Mouse (Mus musculus): ENCODE measurements around the gene Trappc3. TPM values are rescaled to one million over a fixed set of nuclear protein-coding genes. Genes with fewer than 3 reads are reported as not detected.

Trappc3 gene
- polyA plus RNA-seq, 1 experiment from 2014 or later: 104 TPM

DNA sequence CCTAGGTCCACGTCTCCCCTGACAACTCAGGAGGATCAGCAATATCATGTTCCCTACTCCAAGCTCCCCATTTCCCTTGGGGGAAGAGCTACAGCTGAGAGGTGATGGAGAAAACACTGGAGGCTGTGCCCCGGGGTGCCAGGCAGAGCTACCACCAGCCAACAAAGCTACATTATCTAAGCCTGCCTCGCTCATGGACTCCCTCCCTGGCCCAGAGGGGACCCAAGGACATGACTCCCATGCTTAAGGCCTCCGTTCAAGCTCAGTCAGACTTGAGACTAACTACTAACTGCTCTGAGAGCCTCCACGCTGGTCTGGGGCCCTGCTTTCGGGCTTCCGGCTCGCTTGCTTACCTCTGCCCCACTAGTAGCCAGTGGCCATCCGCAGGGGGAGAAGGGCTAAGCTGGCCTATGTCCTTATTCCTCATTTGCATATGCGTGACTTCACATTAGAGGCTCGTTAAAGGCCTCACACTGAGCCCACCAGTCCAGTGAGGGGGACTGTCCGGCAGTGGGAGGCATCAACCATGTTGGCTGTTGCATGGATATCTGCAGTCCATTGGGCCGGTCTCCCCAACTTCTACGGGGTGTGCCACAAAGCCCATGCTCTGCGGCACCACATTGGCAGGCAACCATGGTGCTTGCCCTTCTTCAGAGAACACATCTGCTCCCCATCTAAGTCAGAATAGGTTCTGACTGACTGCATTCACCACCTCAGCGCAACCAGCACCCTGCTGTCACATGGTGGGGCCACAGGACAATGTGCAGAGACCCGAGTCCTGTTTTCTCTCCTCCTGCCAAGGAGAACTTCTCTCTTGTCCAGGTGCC lies 9.5 kb upstream of the Trappc3 start:
- Histone ChIP-seq H3K4me3 (replicated peaks) (no peak overlapping the region), H3K9me3 (no peaks in the 10 kb centered on the region), H3K4me2 (peak overlapping the region; percentile 4; the same call in 1 of the 2 replicates), H3K27ac (peak overlapping the region; percentile 6; the same call in 1 of the 2 replicates), H3K9ac (no peak overlapping the region), H3K4me1 (peaks cover 82% of the 10 kb centered on the region), H3K36me3 (replicated peaks) (0 out of 2 replicates have a peak, but pooled peaks cover 3% of the 10 kb centered on the region), H3K27me3 (no peaks in the 10 kb centered on the region)
- 68% methylated on average over 17 of the region's 17 CpGs for WGBS
- ATAC-seq (ENCODE audit: low FRiP score): no peak

DNA sequence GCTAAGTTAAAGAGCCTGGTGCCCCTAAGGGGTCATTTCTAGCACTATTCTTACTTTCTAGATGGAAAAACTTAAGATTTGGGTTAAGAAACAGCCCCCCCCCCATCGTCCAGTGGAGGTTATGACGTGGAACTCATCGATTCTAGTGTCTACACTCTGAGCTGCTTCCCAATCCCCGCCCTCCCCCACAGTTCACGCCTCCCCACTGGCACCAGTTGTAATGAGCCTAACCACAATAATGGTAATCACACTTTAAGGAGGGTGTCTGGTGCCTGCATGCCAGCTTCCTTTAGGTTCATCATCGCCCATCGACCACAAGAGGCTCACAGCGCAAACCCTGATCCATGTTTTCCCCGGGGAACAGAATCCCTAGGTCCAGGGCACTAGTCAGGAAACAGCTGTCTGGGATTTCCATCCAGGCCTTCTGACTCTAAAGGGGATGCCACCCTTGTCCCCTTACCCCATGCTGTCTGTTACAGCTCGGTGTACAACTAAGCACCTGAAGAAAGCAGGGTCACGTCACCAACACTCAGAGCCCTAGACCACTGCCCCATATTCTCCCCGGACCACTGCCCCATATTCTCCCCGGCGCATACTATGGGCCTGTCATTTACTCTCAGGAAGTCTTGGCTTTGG lies 8.4 kb upstream of the Trappc3 start:
- peaks cover 76% of the 10 kb centered on the region for H3K4me1 ChIP-seq
- no peaks in the 10 kb centered on the region for H3K9me3 ChIP-seq
- 0 out of 2 replicates have a peak, but pooled peaks cover 2% of the 10 kb centered on the region for H3K27me3 ChIP-seq
- peak overlapping the region; percentile 96 for H3K4me2 ChIP-seq
- H3K36me3 ChIP-seq (replicated peaks): no peaks in the 10 kb centered on the region
- no peak for ATAC-seq (ENCODE audit: low FRiP score)
- peak overlapping the region; percentile 100 for H3K4me3 ChIP-seq (replicated peaks)
- H3K9ac ChIP-seq: peak overlapping the region; percentile 99; the same call in 1 of the 2 replicates
- WGBS: 74% methylated on average over 14 of the region's 14 CpGs
- no peak overlapping the region for H3K27ac ChIP-seq

DNA sequence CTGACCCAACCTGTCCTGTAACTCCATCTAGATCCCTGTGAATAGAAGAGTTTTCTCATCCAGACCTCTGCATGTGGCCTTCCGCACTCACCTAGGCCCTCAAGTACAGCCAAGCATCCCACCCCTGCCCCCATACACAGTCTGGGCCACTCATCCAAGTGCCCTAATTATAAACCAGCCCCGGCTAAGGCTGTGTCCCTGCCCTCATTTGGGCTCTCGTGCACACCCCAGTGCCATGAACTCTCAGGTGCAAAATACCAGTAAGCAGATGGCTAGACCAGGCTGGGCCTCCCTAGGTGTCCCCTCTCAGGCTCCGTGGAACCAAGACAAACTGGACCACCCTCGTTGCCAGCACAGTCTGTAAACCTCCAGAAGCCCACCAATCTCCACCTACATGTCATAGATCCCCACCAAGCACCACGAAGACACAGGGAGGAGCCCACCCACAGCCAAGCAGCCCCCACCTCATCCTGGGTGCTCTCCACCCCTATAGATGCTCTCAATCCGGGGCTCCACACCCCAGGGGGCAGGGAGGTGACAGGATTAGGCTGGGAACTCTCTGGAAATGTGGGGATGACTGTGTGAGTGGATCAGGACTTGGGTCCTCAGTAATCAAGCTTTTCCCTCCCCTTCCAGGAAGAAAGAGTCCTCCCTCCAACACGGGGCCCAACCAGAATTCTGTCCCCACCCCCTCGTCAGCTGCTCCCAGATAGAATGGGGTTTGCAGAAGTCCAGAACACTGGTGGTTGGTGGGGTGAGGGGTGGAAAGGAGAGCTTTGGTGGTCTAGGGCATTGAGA lies 7.6 kb upstream of the Trappc3 start:
- WGBS: 18% methylated on average over 9 of the region's 9 CpGs
- Histone ChIP-seq H3K4me1 (peaks cover 76% of the 10 kb centered on the region), H3K27me3 (0 out of 2 replicates have a peak, but pooled peaks cover 3% of the 10 kb centered on the region), H3K9ac (peak overlapping the region; percentile 99), H3K4me3 (replicated peaks) (peak overlapping the region; percentile 100), H3K4me2 (peak overlapping the region; percentile 96), H3K36me3 (replicated peaks) (no peaks in the 10 kb centered on the region), H3K9me3 (no peaks in the 10 kb centered on the region), H3K27ac (peak overlapping the region; percentile 95)
- ATAC-seq (ENCODE audit: low FRiP score): no peak; the same call in 1 of the 2 replicates

DNA sequence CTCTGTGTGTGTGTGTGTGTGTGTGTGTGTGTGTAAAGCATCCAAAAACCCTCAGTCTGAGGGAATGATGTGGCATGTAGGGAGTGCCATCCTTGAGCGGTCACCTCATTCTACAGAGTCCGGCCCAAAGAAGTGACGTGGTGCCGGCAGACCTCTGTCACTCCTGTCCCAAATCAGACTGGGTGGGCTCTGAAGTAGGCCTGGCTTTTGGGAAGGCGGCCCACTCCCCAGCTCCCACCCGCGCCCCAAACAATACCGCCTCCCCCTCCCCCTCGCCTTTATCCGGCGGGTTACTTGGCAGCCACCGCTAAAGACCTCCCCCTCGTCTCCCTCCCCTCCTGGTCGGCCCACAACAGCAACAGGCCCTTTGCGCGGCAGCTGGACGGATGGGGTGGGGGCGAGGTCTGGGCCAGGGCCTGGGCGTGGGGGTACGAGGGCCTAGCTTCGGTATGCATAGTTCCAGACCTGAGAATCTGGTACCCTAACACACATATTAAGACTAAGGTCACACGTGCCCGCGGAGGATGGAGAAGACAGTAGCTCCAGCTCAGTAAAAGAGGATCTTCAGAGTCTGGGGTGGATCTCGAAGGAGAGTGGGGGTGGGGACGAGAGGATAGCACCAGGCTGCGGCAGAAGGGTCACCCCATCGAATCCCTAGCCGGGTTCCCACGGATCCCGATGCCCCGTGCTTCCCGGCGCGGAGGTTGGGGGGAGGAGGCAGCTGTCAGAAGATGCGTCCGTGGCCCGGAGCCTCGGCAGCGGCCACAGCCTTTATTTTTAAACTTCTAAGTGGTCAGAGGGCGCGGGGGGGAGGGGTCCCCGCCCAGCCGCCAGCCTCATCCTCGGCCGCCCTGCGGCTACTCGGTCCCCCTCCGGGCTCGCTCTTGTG lies 6.8 kb upstream of the Trappc3 start:
- H3K9me3 ChIP-seq: no peaks in the 10 kb centered on the region
- H3K36me3 ChIP-seq (replicated peaks): no peaks in the 10 kb centered on the region
- H3K4me1 ChIP-seq: peaks cover 78% of the 10 kb centered on the region
- WGBS: under 1% methylated on average over 50 of the region's 50 CpGs
- H3K27me3 ChIP-seq: 0 out of 2 replicates have a peak, but pooled peaks cover 3% of the 10 kb centered on the region
- H3K9ac ChIP-seq: peak overlapping the region; percentile 99
- H3K4me2 ChIP-seq: peak overlapping the region; percentile 96
- peak overlapping the region; percentile 95 for H3K27ac ChIP-seq
- peak; percentile 56 for ATAC-seq (ENCODE audit: low FRiP score)
- peak overlapping the region; percentile 100 for H3K4me3 ChIP-seq (replicated peaks)

DNA sequence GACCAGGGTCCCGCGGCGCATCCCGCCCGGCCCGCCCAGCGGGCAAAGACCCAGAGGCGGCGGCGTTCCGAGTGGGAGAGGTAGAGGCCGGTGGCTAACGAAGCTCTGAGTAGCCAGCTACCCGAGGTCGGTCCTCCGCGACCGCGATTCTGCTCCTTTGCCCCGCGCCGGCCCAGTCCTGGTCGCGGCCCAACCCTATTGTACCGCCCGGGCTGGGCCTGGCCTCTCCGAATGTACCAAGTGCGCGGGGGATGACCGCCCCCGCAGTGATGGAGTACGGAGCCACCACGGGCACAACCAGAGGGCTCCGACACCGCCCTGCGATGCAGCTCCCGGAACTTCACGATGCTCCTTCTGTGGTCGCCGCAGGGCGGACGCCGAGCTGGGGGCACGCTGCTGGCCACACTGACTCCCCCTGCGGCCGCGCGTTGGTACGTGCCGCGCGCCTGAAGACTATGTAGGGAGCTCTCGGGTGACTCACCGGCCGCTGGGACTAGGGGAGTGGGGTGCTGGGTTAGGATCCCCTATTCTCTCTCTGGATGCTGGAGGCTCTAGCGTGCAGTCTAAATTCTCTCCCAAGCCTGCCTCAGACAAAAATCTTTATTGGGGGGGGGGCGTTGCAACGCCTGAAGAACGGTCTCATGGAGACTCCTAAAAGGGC lies 5.9 kb upstream of the Trappc3 start, which contains the start of gene Map7d1:
TSS of gene Map7d1 (minus strand) at position 213 of the 661 bp plus-strand sequence.
- peaks cover 78% of the 10 kb centered on the region for H3K4me1 ChIP-seq
- no peaks in the 10 kb centered on the region for H3K36me3 ChIP-seq (replicated peaks)
- H3K9me3 ChIP-seq: no peaks in the 10 kb centered on the region
- peak; percentile 85 for ATAC-seq (ENCODE audit: low FRiP score)
- peak within 1 kb of the TSS; percentile 99 for H3K9ac ChIP-seq
- H3K27me3 ChIP-seq: 0 out of 2 replicates have a peak, but pooled peaks cover 4% of the 10 kb centered on the region
- under 1% methylated on average over 58 of the region's 59 CpGs for WGBS
- peak within 1 kb of the TSS; percentile 96 for H3K4me2 ChIP-seq
- peak within 1 kb of the TSS; percentile 100 for H3K4me3 ChIP-seq (replicated peaks)
- peak within 1 kb of the TSS; percentile 95 for H3K27ac ChIP-seq

DNA sequence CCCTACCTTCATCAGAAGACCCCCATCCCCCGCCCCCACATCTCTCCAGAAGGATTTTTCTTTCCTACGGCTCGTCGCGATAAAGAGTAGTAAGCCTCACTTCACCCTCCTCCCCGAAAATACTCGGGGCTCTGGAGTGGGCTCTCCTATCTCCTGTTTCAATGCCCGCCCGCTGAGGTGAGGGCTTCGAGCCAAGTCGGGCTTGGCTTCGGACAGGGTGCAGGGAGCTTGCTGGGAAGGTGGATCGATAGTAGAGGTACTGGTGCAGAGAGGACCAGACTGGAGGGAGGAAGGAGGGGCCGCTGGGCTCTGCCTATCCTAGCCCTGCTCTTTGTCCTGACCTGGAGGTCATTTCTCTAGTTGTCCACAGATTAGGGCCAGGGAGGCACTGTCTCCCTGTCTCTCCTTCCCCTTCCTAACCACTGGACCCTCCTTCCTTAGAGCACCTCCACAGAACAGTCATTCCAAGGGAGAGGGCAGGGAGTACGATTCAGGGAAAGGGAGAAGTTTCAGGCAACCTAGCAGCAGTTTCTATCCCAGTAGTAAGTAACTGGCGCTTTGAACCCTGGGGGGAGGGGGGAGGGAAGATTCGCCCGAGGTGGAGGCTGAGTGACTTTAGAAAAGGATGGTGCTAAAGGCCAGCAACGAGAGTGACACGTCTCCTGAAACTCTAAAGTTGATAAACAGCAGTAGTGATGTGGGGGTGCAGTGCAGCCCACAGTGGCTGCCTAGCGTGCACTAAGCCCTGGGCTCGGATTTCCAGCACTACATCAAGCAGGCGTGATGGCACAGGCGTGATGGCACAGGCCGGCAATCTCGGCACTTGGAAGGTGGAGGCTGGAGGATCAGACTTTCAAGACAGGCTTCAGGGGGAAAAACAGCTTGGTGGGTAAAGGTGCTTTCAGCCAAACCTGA lies 4.9 kb upstream of the Trappc3 start:
- peak overlapping the region; percentile 96 for H3K4me2 ChIP-seq
- H3K27ac ChIP-seq: peak overlapping the region; percentile 95
- peaks cover 75% of the 10 kb centered on the region for H3K4me1 ChIP-seq
- ATAC-seq (ENCODE audit: low FRiP score): 0 out of 2 replicates have a peak, but pooled peaks have one; percentile 10
- H3K36me3 ChIP-seq (replicated peaks): no peaks in the 10 kb centered on the region
- H3K9me3 ChIP-seq: no peaks in the 10 kb centered on the region
- 0 out of 2 replicates have a peak, but pooled peaks cover 6% of the 10 kb centered on the region for H3K27me3 ChIP-seq
- peak overlapping the region; percentile 100 for H3K4me3 ChIP-seq (replicated peaks)
- peak overlapping the region; percentile 99 for H3K9ac ChIP-seq
- 3% methylated on average over 26 of the region's 26 CpGs for WGBS

DNA sequence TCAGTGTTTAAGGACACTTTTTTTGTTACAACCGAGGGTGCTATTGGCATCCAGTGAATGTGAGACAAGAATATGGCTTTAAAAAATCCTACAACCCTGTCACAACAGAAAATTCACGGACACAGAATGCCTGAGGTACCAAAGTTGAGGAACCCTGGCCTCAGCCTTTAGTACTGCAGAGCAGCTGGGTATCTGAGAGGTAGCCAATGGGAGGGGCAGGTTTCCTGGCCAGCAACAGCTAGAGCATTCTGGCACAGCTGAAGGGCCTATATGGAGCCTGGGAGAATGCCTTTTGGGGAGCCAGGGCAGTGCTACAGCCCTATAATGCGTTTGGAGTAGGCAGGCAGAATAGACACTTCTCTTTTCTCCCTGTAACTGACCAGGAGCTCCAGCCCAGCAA lies 3.1 kb upstream of the Trappc3 start:
- H3K27me3 ChIP-seq: 0 out of 2 replicates have a peak, but pooled peaks cover 6% of the 10 kb centered on the region
- peak overlapping the region; percentile 70 for H3K27ac ChIP-seq
- H3K4me2 ChIP-seq: no peak overlapping the region
- H3K4me3 ChIP-seq (replicated peaks): no peak overlapping the region
- no peaks in the 10 kb centered on the region for H3K36me3 ChIP-seq (replicated peaks)
- 29% methylated on average over 3 of the region's 3 CpGs for WGBS
- no peaks in the 10 kb centered on the region for H3K9me3 ChIP-seq
- H3K9ac ChIP-seq: no peak overlapping the region
- peaks cover 67% of the 10 kb centered on the region for H3K4me1 ChIP-seq
- no peak for ATAC-seq (ENCODE audit: low FRiP score)

DNA sequence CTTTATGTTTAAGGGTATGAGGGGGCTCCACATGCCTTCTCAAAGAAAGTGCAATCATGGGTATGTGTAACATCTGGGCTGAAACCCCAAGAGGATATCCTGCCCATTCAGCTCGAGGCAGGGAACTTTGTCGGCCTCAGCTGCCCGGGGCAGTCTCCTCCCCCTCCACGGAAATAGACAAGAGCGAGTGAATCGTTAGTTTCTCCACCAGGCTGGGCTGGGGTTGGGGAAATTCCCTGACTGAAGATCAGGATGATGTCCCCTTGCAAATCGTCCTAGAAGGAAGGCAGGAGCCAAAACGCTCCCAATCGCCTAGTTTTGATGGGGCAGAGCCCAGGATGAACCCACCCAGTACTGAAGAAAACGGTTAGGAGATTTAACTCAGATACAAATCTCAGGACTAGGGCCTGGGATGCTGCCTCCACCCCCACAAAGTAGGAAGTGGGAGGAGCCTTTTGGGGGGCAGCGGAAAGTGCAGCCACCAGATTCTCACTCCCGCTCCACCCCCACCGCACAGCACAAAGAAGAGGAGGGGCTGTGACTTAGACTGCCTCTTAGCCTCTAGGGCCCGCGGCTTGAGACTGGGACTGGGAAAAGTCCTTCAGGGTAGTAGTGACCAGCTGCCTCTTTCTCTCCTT lies 2.5 kb upstream of the Trappc3 start:
- peak overlapping the region; percentile 38 for H3K4me2 ChIP-seq
- ATAC-seq (ENCODE audit: low FRiP score): no peak
- H3K36me3 ChIP-seq (replicated peaks): no peaks in the 10 kb centered on the region
- peaks cover 62% of the 10 kb centered on the region for H3K4me1 ChIP-seq
- H3K27ac ChIP-seq: peak overlapping the region; percentile 70
- H3K27me3 ChIP-seq: 0 out of 2 replicates have a peak, but pooled peaks cover 6% of the 10 kb centered on the region
- 0 out of 2 replicates have a peak overlapping the region, but pooled peaks have one; percentile 4 for H3K4me3 ChIP-seq (replicated peaks)
- 0 out of 2 replicates have a peak overlapping the region, but pooled peaks have one; percentile 21 for H3K9ac ChIP-seq
- H3K9me3 ChIP-seq: no peaks in the 10 kb centered on the region
- WGBS: under 1% methylated on average over 15 of the region's 15 CpGs

DNA sequence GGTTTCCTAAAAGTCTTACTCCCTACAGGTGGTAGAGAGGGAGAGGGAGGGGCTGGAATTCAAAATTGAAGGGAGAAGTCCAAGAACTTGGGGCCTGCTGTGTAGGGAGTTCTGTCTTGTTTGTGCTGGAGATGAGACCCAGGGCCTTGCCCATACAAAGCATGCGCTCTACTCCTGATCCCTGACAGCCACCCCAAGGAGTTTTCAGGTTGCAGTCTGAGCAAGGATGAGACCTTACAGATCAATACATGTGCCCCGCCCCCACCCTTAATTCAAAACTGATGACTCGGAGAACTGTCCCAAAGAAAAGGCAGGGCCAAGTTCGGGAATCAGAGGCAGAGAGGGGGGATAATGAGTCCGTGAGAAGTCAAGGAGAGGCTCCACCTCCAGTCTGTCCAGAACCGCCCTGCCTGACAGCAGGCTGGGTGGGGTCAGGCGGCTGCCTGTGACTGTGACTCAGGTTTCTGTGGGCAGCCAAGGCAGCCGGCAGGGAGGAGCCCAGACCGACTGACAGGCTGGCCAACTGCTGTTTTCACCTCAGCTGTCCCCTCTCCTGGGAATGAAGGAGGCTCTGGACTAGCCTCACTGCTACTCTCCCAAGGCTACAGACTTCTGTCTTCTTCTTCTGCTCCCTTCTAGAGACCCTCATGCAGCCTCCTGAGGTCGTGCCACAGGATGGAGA lies 1.5 kb upstream of the Trappc3 start:
- ATAC-seq (ENCODE audit: low FRiP score): no peak
- H3K4me2 ChIP-seq: 0 out of 2 replicates have a peak overlapping the region, but pooled peaks have one; percentile 2
- H3K4me1 ChIP-seq: peaks cover 59% of the 10 kb centered on the region
- 11% methylated on average over 10 of the region's 10 CpGs for WGBS
- no peaks in the 10 kb centered on the region for H3K36me3 ChIP-seq (replicated peaks)
- H3K27ac ChIP-seq: peak overlapping the region; percentile 56; the same call in 1 of the 2 replicates
- H3K4me3 ChIP-seq (replicated peaks): no peak overlapping the region
- H3K9me3 ChIP-seq: no peaks in the 10 kb centered on the region
- H3K27me3 ChIP-seq: 0 out of 2 replicates have a peak, but pooled peaks cover 6% of the 10 kb centered on the region
- no peak overlapping the region for H3K9ac ChIP-seq
